Mouse (Mus musculus): ENCODE measurements around the gene Ccdc88c. TPM values are rescaled to one million over a fixed set of nuclear protein-coding genes. Genes with fewer than 3 reads are reported as not detected.

Gene Ccdc88c
- total RNA-seq, 2 experiments from 2014 or later: 57.8 to 100 TPM

- ATAC-seq (replicated peaks; ENCODE audit: low FRiP score, low TSS enrichment, poor library complexity, severe bottlenecking): no peak
Measured at GRCm38 (mm10) chr12:101002801-101003513, 25.9 kb downstream of the Ccdc88c start.

- peak; percentile 70 for ATAC-seq (replicated peaks; ENCODE audit: low FRiP score, low TSS enrichment, poor library complexity, severe bottlenecking)
Measured at GRCm38 (mm10) chr12:100999061-100999954, 29.5 kb downstream of the Ccdc88c start.

GRCm38 (mm10) chr12:100998564-100998962 lies 30.3 kb downstream of the Ccdc88c start:
- peak; percentile 12 for ATAC-seq (replicated peaks; ENCODE audit: low FRiP score, low TSS enrichment, poor library complexity, severe bottlenecking)

GRCm38 (mm10) chr12:100997830-100998563 lies 30.9 kb downstream of the Ccdc88c start:
- no peak for ATAC-seq (replicated peaks; ENCODE audit: low FRiP score, low TSS enrichment, poor library complexity, severe bottlenecking)

GRCm38 (mm10) chr12:100996378-100996898 lies 32.4 kb downstream of the Ccdc88c start:
- peak; percentile 39; the same call in 1 of the 2 replicates for ATAC-seq (replicated peaks; ENCODE audit: low FRiP score, low TSS enrichment, poor library complexity, severe bottlenecking)

- ATAC-seq (replicated peaks; ENCODE audit: low FRiP score, low TSS enrichment, poor library complexity, severe bottlenecking): no peak
Measured at GRCm38 (mm10) chr12:100995607-100996377, 33.1 kb downstream of the Ccdc88c start.

- ATAC-seq (replicated peaks; ENCODE audit: low FRiP score, low TSS enrichment, poor library complexity, severe bottlenecking): no peak
Measured at GRCm38 (mm10) chr12:100994140-100995015, 34.5 kb downstream of the Ccdc88c start.

- no peak for ATAC-seq (replicated peaks; ENCODE audit: low FRiP score, low TSS enrichment, poor library complexity, severe bottlenecking)
Measured at GRCm38 (mm10) chr12:100993146-100993545, 35.7 kb downstream of the Ccdc88c start.

GRCm38 (mm10) chr12:100992505-100992904 lies 36.4 kb downstream of the Ccdc88c start:
- ATAC-seq (replicated peaks; ENCODE audit: low FRiP score, low TSS enrichment, poor library complexity, severe bottlenecking): no peak

GRCm38 (mm10) chr12:100991119-100991518 lies 37.7 kb downstream of the Ccdc88c start:
- no peak for ATAC-seq (replicated peaks; ENCODE audit: low FRiP score, low TSS enrichment, poor library complexity, severe bottlenecking)

GRCm38 (mm10) chr12:100990291-100990690 lies 38.6 kb downstream of the Ccdc88c start:
- no peak for ATAC-seq (replicated peaks; ENCODE audit: low FRiP score, low TSS enrichment, poor library complexity, severe bottlenecking)

- no peak for ATAC-seq (replicated peaks; ENCODE audit: low FRiP score, low TSS enrichment, poor library complexity, severe bottlenecking)
Measured at GRCm38 (mm10) chr12:100989780-100990288, 39.0 kb downstream of the Ccdc88c start.

GRCm38 (mm10) chr12:100988324-100989130 lies 40.3 kb downstream of the Ccdc88c start:
- no peak for ATAC-seq (replicated peaks; ENCODE audit: low FRiP score, low TSS enrichment, poor library complexity, severe bottlenecking)

GRCm38 (mm10) chr12:100986423-100986822 lies 42.4 kb downstream of the Ccdc88c start:
- ATAC-seq (replicated peaks; ENCODE audit: low FRiP score, low TSS enrichment, poor library complexity, severe bottlenecking): peak; percentile 16

- ATAC-seq (replicated peaks; ENCODE audit: low FRiP score, low TSS enrichment, poor library complexity, severe bottlenecking): no peak
Measured at GRCm38 (mm10) chr12:100985793-100986157, 43.1 kb downstream of the Ccdc88c start.

GRCm38 (mm10) chr12:100985050-100985792 lies 43.6 kb downstream of the Ccdc88c start:
- peak; percentile 37; the same call in 1 of the 2 replicates for ATAC-seq (replicated peaks; ENCODE audit: low FRiP score, low TSS enrichment, poor library complexity, severe bottlenecking)
